Mouse (Mus musculus): ENCODE results near the gene Rpp40.

Rpp40 gene

GRCm38 (mm10) chr13:35905879-35906481, at the start of gene Rpp40:
Rpp40 (minus strand) TSS chr13:35906359.
- DNase-seq (ENCODE audit: low spot score in 2 of 2) = peak; percentile 94 to 96

DNA sequence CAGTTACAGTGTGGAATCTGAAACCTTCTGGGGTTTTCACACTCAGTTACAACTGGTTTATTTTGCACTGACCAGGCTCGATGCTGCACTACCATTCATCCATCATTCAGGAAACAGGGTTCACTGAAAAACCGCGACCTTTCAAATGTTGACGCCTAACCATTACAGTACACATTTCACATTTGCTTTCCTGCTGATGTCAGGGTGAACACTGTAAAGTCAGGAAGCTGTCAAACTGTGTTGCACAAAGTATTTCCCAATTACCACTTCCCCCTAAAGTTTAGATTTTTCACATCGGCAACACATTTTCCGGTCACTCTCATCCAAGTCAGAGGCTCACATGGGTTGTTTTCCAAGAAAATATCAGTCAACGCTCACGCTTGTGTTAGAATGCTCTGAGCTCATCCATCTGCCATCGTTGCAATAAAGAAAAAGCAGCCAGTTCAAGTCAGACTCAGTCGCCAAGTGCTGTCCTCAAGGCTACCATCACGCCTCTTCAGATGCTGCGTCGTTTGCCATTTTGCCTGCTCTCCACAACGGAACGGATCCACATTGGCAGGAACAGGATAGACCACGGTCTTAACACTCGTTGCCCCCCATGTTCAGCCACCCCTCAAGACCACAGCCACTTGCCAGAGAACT, 43.8 kb upstream of the Rpp40 start:
- DNase-seq (ENCODE audit: low spot score in 2 of 2) = no peak

- DNase-seq (ENCODE audit: low spot score in 2 of 2) = peak; percentile 83 to 90
These were observed 41.3 kb upstream of the Rpp40 start for GRCm38 (mm10) chr13:35947354-35948000.

- DNase-seq (ENCODE audit: low spot score in 2 of 2) = no peak
These were observed 40.6 kb upstream of the Rpp40 start for GRCm38 (mm10) chr13:35946659-35947353.

- DNase-seq (ENCODE audit: low spot score in 2 of 2) = no peak
These were observed 34.8 kb upstream of the Rpp40 start for GRCm38 (mm10) chr13:35940934-35941333.

GRCm38 (mm10) chr13:35939871-35940665, 33.9 kb upstream of the Rpp40 start:
- no peak for DNase-seq (ENCODE audit: low spot score in 2 of 2)

DNA sequence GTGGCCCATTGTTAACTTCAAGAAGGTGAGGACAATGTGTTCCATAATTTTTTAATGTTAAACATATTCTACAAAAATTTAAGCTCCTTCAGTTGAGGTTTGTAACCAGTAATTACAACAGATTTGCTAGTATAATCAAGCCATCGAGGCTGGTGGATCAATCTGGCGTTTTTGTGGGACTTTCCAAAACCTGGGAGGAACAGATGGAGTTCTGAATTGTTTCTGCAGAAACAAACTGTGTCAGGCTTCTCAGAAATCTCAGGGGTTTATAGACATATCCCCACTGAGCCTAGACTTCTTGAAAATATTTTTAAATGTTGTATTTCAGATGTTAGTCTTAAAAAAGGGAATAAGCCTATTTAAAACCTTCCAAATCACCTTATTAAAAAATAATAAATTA, 31.8 kb upstream of the Rpp40 start:
- DNase-seq (ENCODE audit: low spot score in 2 of 2) = peak; percentile 54 to 65

GRCm38 (mm10) chr13:35911476-35911875, 5.3 kb upstream of the Rpp40 start:
- DNase-seq (ENCODE audit: low spot score in 2 of 2) = no peak

GRCm38 (mm10) chr13:35905378-35905777, 781 bp downstream of the Rpp40 start:
- peak; percentile 28 to 39 for DNase-seq (ENCODE audit: low spot score in 2 of 2)

DNA sequence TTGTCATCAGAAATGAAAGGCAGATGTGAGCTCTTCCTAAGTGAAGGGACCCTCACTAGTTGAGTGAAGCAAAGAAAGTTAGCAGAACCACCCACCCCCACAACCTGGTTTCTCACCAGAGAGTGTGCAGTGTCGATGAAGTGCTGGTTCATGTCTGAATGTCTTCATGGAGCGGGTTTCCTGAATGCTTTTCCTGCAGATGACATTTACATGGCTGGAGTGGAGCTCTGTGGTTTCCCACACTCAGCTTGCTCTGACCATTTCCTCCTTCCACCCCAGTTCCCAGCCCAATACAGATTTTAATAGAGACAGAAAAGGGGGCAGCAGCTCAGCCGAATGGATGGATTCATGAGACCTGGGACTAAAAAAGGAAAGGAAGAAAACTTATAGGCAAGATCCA, 13.3 kb downstream of the Rpp40 start:
- no peak for DNase-seq (ENCODE audit: low spot score in 2 of 2)

DNA sequence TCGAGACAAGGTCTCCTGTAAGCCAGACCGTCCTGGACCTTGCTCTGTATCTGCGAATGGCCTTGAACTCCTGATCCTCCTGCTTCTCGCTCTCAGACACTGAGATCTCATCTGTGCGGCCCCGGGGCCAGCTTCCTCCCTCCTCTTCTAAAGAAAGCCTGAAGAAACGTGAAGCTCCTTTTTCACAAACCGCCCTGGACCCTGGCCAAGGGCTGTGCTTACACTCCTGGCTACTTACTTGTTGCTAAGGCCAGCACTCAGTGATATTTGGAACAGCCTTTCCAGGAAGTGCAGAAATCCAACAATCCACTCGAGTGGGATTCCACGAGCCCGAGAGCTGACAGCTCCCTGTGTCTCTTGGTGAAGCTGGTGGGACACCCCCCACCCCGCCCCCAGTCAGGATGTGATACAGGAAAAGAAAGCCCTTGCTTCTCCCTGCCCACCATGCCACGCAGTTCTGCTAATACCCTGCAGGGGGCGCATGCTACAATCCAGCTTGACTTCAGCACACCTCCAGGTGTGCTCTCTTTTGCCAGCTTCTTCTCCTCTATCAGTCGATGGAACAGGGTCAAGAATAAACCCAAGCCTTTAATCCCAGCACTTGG, 19.9 kb downstream of the Rpp40 start:
- peak in 1 of 2 experiments; percentile 48 for DNase-seq (ENCODE audit: low spot score in 2 of 2)

DNA sequence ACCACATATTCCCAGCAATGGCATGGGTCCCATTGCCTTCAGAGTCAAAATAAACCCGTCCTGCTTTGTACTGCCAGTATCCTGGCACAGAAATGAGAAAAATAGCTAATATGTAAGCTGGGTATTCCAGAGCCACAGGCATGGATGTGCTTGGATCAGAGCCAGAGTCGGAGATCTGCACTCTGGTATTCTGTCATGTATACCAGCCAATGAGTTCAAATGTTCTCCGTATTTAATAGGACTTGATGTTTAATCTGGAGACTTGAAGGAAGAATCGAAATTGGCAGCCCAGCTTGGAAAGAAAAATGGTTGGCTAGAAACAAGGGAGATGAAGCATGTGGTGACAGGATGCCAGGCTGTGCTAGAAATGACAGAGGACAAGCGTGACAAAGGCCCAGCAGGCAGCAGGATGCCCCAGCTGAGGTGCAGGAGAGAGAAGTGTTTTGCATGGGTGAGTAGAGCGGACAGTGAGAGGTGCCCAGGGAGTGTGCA, 25.6 kb downstream of the Rpp40 start:
- peak in 1 of 2 experiments; percentile 30 for DNase-seq (ENCODE audit: low spot score in 2 of 2)

- no peak for DNase-seq (ENCODE audit: low spot score in 2 of 2)
These were observed 26.6 kb downstream of the Rpp40 start for GRCm38 (mm10) chr13:35879519-35879918.

- no peak for DNase-seq (ENCODE audit: low spot score in 2 of 2)
These were observed 27.1 kb downstream of the Rpp40 start for GRCm38 (mm10) chr13:35879068-35879467.

GRCm38 (mm10) chr13:35878282-35878681, 27.9 kb downstream of the Rpp40 start:
- no peak for DNase-seq (ENCODE audit: low spot score in 2 of 2)

DNA sequence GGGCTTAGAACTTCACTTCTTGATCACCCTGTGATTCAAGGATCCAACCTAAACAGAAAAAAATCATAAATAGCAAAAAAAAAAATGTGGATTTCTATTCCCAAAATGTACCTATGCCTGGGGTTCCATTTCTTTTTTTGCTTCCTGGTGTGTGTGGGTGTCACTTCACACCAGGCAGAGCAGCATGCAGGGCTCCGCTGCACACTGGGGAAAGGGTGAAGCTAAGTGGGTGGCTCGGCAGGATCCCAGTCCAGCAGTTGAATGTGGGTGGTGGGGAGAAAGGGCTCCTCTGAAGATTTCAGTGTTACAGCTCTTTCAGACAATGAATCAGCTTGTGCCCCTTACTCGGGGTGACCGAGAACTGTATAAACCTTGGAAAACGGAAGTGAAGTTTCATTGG, 30.8 kb downstream of the Rpp40 start:
- no peak for DNase-seq (ENCODE audit: low spot score in 2 of 2)

DNA sequence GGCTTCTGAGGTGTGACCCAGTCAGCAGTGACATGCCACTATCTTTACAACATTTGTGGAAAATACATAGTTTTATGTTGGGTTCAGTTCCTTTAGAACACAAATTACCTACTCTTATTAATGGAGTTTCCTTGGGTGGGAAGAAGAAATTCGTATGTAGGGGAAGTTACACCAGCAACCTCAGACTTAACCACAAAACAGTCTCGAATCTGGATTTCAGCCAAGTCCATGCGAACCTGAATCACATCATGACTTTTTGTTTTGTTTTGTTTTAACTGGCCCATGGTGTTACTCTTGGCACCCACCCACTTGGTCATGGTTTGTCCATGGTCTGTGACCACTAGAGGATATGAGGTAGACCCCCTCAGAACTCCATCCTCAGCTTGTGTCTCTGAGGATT, 35.1 kb downstream of the Rpp40 start:
- no peak for DNase-seq (ENCODE audit: low spot score in 2 of 2)

- DNase-seq (ENCODE audit: low spot score in 2 of 2) = no peak
These were observed 35.5 kb downstream of the Rpp40 start for GRCm38 (mm10) chr13:35870659-35871058.

DNA sequence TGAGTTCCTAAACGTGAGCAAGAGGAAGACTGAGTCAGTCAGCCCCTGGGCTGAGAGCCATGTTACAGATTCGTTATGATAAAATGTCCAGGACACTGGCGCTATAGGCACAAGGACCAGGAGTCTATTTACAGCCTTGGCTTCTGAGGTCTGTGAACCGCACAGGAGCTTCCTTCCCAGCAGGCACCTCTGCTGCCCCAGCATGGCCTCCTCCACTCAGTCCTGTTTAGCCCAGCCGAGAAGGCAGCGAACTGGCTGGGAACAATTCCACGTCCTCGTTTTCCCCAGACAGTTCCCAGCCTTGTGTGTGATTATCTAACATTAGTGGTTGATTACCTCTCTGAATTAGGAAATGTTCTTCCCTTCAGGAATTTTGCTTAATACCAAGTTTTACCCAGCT, 45.2 kb downstream of the Rpp40 start:
- no peak for DNase-seq (ENCODE audit: low spot score in 2 of 2)

DNA sequence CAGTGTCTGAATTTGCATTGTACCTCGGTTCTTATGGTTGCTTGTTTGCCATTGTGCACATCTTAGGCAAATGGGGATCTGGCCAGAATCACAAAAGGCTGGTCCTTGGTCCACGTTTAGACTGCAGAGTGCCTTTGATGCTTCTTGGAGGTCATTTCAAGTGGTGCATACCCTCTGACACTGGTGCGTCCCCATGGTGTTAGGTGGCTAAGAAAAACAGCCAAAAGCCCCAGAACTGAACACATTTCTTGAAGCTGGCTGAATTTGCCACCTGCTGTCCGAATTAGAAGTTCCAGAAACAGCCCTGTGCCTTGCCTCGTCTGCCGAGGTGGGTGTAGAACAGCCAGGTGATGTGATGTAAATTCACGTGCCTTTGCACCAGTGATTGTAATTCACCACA, 48.7 kb downstream of the Rpp40 start:
- no peak for DNase-seq (ENCODE audit: low spot score in 2 of 2)
